Mouse (Mus musculus) midbrain, embryonic 11.5 days (tissue): ENCODE measurements around the gene Creb1. TPM values are rescaled to one million over a fixed set of nuclear protein-coding genes. Genes with fewer than 3 reads are reported as not detected.
"Not testable (repeated sequence)": the region's sequence is repeated elsewhere in the genome, so short reads cannot be mapped to it uniquely, and the experiment has no call there.

ENCODE experiments used
- ATAC-seq: fragments of 200-750 bp; cut with Nextera tagmentation; 2 replicates; pipeline ENCODE4 v1.8.0; 2017; ENCODE audit warnings: moderate TSS enrichment, moderate library complexity; ENCODE audit not compliant: low FRiP score
- DNase-seq: peaks from one replicate; pipeline ENCODE4 v3.0.0; 2015; ENCODE audit warnings: low spot score; ENCODE audit errors: missing footprints
- H3K27ac ChIP-seq: fragments of 300-500 bp; sonication (generic); 2 replicates; pipeline ENCODE4 v1.5.1; 2014; ENCODE audit warnings: low read depth, low read length
- H3K27me3 ChIP-seq: fragments of 300-500 bp; sonication (generic); 2 replicates; pipeline ENCODE4 v1.6.1; 2014; ENCODE audit warnings: mild to moderate bottlenecking, low read length, moderate library complexity, mixed read lengths; ENCODE audit not compliant: control insufficient read depth, insufficient read depth
- H3K36me3 ChIP-seq: fragments of 300-500 bp; sonication (generic); 2 replicates; pipeline ENCODE4 v1.6.1; 2014; ENCODE audit warnings: mild to moderate bottlenecking, low read length, moderate library complexity, mixed read lengths; ENCODE audit not compliant: control insufficient read depth, insufficient read depth
- H3K4me1 ChIP-seq: fragments of 300-500 bp; sonication (generic); 2 replicates; pipeline ENCODE4 v1.6.1; 2014; ENCODE audit warnings: low read length; ENCODE audit not compliant: control insufficient read depth, insufficient read depth
- H3K4me2 ChIP-seq: fragments of 300-500 bp; sonication (generic); 2 replicates; pipeline ENCODE4 v1.6.1; 2014; ENCODE audit warnings: mild to moderate bottlenecking, moderate library complexity
- H3K4me3 ChIP-seq: fragments of 300-500 bp; sonication (generic); 2 replicates; pipeline ENCODE4 v1.5.1; 2014; ENCODE audit warnings: low read depth, low read length
- H3K9ac ChIP-seq: fragments of 300-500 bp; sonication (generic); 2 replicates; pipeline ENCODE4 v1.6.1; 2014; ENCODE audit warnings: low read length
- H3K9me3 ChIP-seq: fragments of 300-500 bp; sonication (generic); 2 replicates; pipeline ENCODE4 v1.6.1; 2016; ENCODE audit warnings: low read length; ENCODE audit not compliant: control insufficient read depth
- WGBS: fragments of 180-500 bp; shearing (Covaris S2); extraction: QIAGEN DNeasy Blood & Tissue Kit; methylation state at CpG from one replicate; pipeline ENCODE4 v1.1.7; 2014; 5-methylcytosine and 5-hydroxymethylcytosine counted together
- polyA plus RNA-seq: library from polyadenylated mRNA; unstranded; fragments of >200 nt; fragmentation: Nextera tagmentation; extraction: Ambion mirVana; gene quantifications from 2 replicates; pipeline ENCODE4 v1.2.1, GENCODE M21; 2014

The Creb1 gene
- polyA plus RNA-seq, 1 experiment from 2014 or later: 59.7 TPM

DNA sequence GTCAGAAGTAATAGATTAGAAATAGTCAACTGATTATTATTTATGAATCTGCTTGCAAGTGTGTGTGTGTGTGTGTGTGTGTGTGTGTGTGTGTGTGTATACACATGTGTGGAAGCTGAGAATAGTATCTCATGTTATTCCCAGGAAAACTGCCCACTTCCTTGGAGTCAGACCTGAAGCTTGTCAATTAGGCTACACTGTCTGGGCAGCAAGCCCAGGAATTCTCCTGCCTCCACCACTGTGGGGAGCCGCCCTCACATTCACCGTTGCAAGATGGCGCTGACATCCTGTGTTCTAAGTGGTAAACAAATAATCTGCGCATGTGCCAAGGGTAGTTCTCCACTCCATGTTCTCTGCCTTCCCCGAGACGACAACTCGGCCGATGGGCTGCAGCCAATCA lies 110.1 kb downstream of the Creb1 start:
- WGBS: 92% methylated on average over 8 of the region's 8 CpGs
- not testable (repeated sequence) for H3K9me3 ChIP-seq, H3K36me3 ChIP-seq, H3K4me2 ChIP-seq, H3K27ac ChIP-seq, ATAC-seq, H3K9ac ChIP-seq, DNase-seq, H3K4me3 ChIP-seq, H3K27me3 ChIP-seq, H3K4me1 ChIP-seq

DNA sequence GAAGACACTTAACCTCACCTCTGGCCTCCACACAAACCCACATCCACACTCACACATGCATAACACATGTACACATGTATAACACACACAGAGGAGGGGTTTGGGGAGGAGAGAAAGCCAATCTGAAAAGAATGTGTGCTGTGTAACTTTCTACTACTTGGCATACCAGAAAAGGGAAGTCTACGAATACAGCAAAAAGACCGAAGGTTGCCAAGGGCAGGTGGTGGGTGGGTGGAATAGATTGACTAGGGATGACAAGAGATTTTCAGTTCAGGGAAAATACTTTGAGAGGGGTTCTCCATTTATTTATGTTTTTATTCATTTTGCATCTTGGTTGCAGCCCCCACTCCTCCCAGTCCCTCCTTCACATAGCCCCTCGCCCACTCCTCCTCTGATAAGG lies 112.1 kb downstream of the Creb1 start:
- no peaks in the 10 kb centered on the region for H3K4me1 ChIP-seq
- H3K27me3 ChIP-seq: no peaks in the 10 kb centered on the region
- no peaks in the 10 kb centered on the region for H3K9me3 ChIP-seq
- no peaks in the 10 kb centered on the region for H3K36me3 ChIP-seq
- WGBS: 94% methylated on average over 3 of the region's 3 CpGs
- no peak for DNase-seq
- H3K4me2 ChIP-seq: no peak overlapping the region
- no peak overlapping the region for H3K4me3 ChIP-seq
- no peak overlapping the region for H3K9ac ChIP-seq
- ATAC-seq: no peak
- no peak overlapping the region for H3K27ac ChIP-seq

DNA sequence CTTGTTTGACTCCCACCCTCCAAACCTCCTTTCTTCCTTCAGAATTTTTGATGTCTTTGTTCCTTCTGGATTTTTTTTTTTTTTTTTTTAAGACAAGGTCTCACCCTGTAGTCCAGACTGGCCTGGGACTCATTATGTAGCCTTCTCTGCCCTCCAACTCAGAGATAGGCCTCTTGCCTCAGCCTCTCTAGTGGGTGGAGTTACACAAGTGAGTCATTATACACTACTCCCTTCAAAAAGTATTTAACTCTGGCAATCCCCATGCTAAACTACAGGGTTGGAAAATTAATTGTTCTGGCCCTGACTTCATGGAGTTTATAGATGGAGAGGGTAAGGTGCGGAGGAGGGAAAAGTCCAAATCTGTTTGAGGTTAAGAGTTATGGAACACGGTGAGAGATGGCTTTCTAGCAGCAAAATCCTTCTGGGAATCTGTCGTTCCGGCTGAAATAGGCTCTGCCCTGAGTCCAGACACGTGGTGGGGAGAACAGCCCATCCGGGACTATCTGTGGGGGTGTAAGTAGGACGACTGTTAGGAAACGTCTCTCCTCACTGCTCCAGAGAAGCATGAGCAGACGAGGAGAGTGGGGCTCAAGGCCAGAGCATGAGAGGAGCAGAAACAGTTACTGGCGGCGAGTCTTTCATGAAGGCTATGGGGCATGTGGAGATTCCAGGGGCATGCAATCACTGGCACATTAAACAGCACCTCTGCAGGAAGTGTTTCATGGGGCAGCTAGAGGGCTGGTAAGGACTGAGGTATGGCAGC lies 117.1 kb downstream of the Creb1 start:
- Histone ChIP-seq H3K36me3 (no peaks in the 10 kb centered on the region), H3K9me3 (no peaks in the 10 kb centered on the region), H3K4me1 (no peaks in the 10 kb centered on the region), H3K27me3 (no peaks in the 10 kb centered on the region), H3K27ac (no peak overlapping the region), H3K4me3 (no peak overlapping the region), H3K4me2 (no peak overlapping the region), H3K9ac (no peak overlapping the region)
- ATAC-seq (no peak), DNase-seq (no peak)
- WGBS: 77% methylated on average over 11 of the region's 11 CpGs

DNA sequence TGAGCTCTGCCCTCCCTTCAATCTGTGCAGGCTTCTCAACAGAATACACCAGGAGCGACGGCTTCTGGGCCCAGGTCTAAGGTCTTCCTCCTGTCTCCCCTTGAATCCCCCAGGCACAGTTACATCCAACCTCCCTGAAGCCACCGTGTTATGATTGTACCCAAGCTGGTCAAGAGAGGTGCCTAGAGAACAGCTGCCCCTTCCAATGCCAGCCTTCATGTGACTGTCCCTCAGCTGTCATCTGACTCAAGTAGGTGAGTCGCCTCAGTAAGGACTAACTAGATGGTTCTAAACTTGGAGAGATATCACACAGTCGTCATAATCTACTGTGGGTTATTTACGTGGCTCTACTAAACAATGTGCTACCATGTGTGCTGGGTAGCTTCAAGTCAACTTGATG lies 121.3 kb downstream of the Creb1 start:
- H3K27ac ChIP-seq: no peak overlapping the region
- no peak overlapping the region for H3K4me3 ChIP-seq
- H3K27me3 ChIP-seq: no peaks in the 10 kb centered on the region
- DNase-seq: no peak
- no peak overlapping the region for H3K9ac ChIP-seq
- WGBS: 91% methylated on average over 6 of the region's 6 CpGs
- no peaks in the 10 kb centered on the region for H3K4me1 ChIP-seq
- no peak overlapping the region for H3K4me2 ChIP-seq
- no peaks in the 10 kb centered on the region for H3K9me3 ChIP-seq
- H3K36me3 ChIP-seq: no peaks in the 10 kb centered on the region
- no peak for ATAC-seq

Other genes starting within 250 kb of the Creb1 start
- gene Mettl21a, start 84.6 kb downstream of the Creb1 start, polyA plus RNA-seq: 20.9 and 24.4 TPM in 2 replicates
- 10.2 and 12.9 TPM in 2 replicates for gene Ccnyl1, start 157.8 kb downstream of the Creb1 start, polyA plus RNA-seq
- 0.18 and 0.52 TPM in 2 replicates for gene Fzd5, start 205.1 kb downstream of the Creb1 start, polyA plus RNA-seq